Comparison of ENCODE assay signal across 12 mouse cellular contexts in the genomic region with DNA sequence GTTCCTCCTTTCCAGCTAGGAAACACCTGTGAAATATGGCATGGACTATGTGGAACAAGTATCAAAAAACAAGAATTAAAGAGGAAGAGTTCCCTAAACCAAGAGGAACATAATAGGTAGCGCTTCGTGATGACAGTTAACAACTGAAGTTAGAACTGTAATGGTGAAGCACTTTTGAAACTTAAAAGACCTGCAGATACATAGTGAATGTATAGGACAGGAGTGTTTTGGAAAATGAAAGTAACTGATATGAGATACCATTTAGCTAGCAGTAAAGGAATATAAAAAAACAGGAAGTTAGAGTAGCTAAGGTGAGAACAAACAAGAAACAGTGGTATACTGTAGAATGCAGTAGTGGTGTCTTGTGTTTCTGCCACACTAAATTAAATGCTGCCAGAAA. TPM values are rescaled to one million over a fixed set of nuclear protein-coding genes. Genes with fewer than 3 reads are reported as not detected.
A peak's percentile ranks its signal among the peaks of the same experiment; 100 is the strongest.
DNase-seq lines count a peak whose midpoint lies in the region; ATAC-seq and TF ChIP-seq lines count a peak whose summit lies in the region.
"Had no signal": no experiment of that assay in that cellular context is flagged by ENCODE, and none has a peak within 500 bp of the region (broad histone marks: within the 10 kb centered on the region; RNA-seq: fewer than 3 reads in every experiment).

No protein-coding gene starts in this region.

- no peak for DNase-seq in forebrain, embryonic 14.5 days (ENCODE audit: low spot score)
- no peak for DNase-seq in lung, adult 2 months
- DNase-seq in spleen, postnatal 14 days (ENCODE audit: low spot score in 2 of 2) = no peak
- no peak for DNase-seq in right cerebral cortex, postnatal 4 days
- DNase-seq: heart, postnatal 14 days had no signal

- H3K27me3 ChIP-seq in forebrain, embryonic 15.5 days = no peaks in the 10 kb centered on the region
- H3K27me3 ChIP-seq in forebrain, embryonic 14.5 days (replicated peaks; ENCODE audit: control insufficient read depth, insufficient read depth, low read length) = no peaks in the 10 kb centered on the region
- H3K27me3 ChIP-seq in lung, embryonic 15.5 days = no peaks in the 10 kb centered on the region
- no peaks in the 10 kb centered on the region for H3K27me3 ChIP-seq in embryonic facial prominence, embryonic 15.5 days
- no peaks in the 10 kb centered on the region for H3K27me3 ChIP-seq in myocyte (ENCODE audit: control insufficient read depth, insufficient read depth, insufficient read length)
- H3K27me3 ChIP-seq: midbrain, embryonic 12.5 days had no signal

- no peak overlapping the region for H3ac ChIP-seq in myocyte (ENCODE audit: control insufficient read depth, insufficient read length)

- no peaks in the 10 kb centered on the region for H3K36me3 ChIP-seq in forebrain, embryonic 15.5 days
- no peaks in the 10 kb centered on the region for H3K36me3 ChIP-seq in forebrain, embryonic 14.5 days (ENCODE audit: control insufficient read depth, insufficient read depth, low read length)
- H3K36me3 ChIP-seq in lung, embryonic 15.5 days = no peaks in the 10 kb centered on the region
- H3K36me3 ChIP-seq in embryonic facial prominence, embryonic 15.5 days = no peaks in the 10 kb centered on the region
- peaks cover 2% of the 10 kb centered on the region for H3K36me3 ChIP-seq in myocyte (ENCODE audit: control insufficient read depth, insufficient read depth)
- H3K36me3 ChIP-seq: limb, embryonic 10.5 days; midbrain, embryonic 12.5 days had no signal

- peak overlapping the region; percentile 15; the same call in 1 of the 2 replicates for H3K4me2 ChIP-seq in forebrain, embryonic 15.5 days (replicated peaks)
- H3K4me2 ChIP-seq in forebrain, embryonic 14.5 days (ENCODE audit: low read length) = no peak overlapping the region
- H3K4me2 ChIP-seq in lung, embryonic 15.5 days = peak overlapping the region; percentile 5; the same call in 1 of the 2 replicates
- no peak overlapping the region; the same call in 1 of the 2 replicates for H3K4me2 ChIP-seq in embryonic facial prominence, embryonic 15.5 days (replicated peaks)
- H3K4me2 ChIP-seq in myocyte (ENCODE audit: low read depth) = peak overlapping the region; percentile 72

- no peak for ATAC-seq in forebrain, embryonic 15.5 days (replicated peaks)
- no peak for ATAC-seq in forebrain, embryonic 14.5 days
- ATAC-seq in lung, embryonic 15.5 days (ENCODE audit: borderline replicate concordance, extremely low read depth, low FRiP score, low TSS enrichment) = no peak
- no peak for ATAC-seq in embryonic facial prominence, embryonic 15.5 days (ENCODE audit: insufficient number of reproducible peaks, low FRiP score, low TSS enrichment, low read depth)

- no peak overlapping the region for H3K27ac ChIP-seq in forebrain, embryonic 15.5 days (replicated peaks)
- H3K27ac ChIP-seq in forebrain, embryonic 14.5 days (ENCODE audit: low read depth, low read length) = no peak overlapping the region
- no peak overlapping the region for H3K27ac ChIP-seq in lung, embryonic 15.5 days
- no peak overlapping the region for H3K27ac ChIP-seq in embryonic facial prominence, embryonic 15.5 days (replicated peaks)
- H3K27ac ChIP-seq: limb, embryonic 10.5 days; midbrain, embryonic 12.5 days had no signal

- TF ChIP-seq CTCF in lung, adult 2 months (IDR thresholded peaks at IDR 0.05; ENCODE audit: insufficient read depth, low read length) = no peak

- TF ChIP-seq POLR2A in lung, adult 2 months (IDR thresholded peaks at IDR 0.05; ENCODE audit: borderline replicate concordance, extremely low read depth, low read depth, low read length) = no peak
- no peak for TF ChIP-seq POLR2A in myocyte (IDR thresholded peaks at IDR 0.05; ENCODE audit: insufficient read length, low read depth)

- H3K4me3 ChIP-seq in forebrain, embryonic 15.5 days = no peak overlapping the region
- H3K4me3 ChIP-seq in forebrain, embryonic 14.5 days (ENCODE audit: low read depth, low read length) = no peak overlapping the region
- no peak overlapping the region for H3K4me3 ChIP-seq in lung, embryonic 15.5 days
- H3K4me3 ChIP-seq in lung, adult 2 months (replicated peaks; ENCODE audit: extremely low read depth, low read depth, low read length) = no peak overlapping the region
- H3K4me3 ChIP-seq in embryonic facial prominence, embryonic 15.5 days (replicated peaks) = 0 out of 2 replicates have a peak overlapping the region, but pooled peaks have one; percentile 8
- peak overlapping the region; percentile 93 for H3K4me3 ChIP-seq in myocyte

- H3K9ac ChIP-seq in forebrain, embryonic 15.5 days (replicated peaks) = no peak overlapping the region
- no peak overlapping the region for H3K9ac ChIP-seq in forebrain, embryonic 14.5 days (ENCODE audit: low read length)
- no peak overlapping the region for H3K9ac ChIP-seq in lung, embryonic 15.5 days
- no peak overlapping the region for H3K9ac ChIP-seq in embryonic facial prominence, embryonic 15.5 days

- 94% methylated on average over 2 of the region's 2 CpGs for WGBS in forebrain, embryonic 15.5 days
- 96% methylated on average over 2 of the region's 2 CpGs for WGBS in forebrain, embryonic 14.5 days
- WGBS in lung, embryonic 15.5 days = 91% methylated on average over 2 of the region's 2 CpGs
- whole genome bisulfite sequencing in lung, adult 2 months = 64% methylated on average over 2 of the region's 2 CpGs
- 85% methylated on average over 2 of the region's 2 CpGs for WGBS in embryonic facial prominence, embryonic 15.5 days

- peaks cover 18% of the 10 kb centered on the region for H3K4me1 ChIP-seq in forebrain, embryonic 15.5 days
- H3K4me1 ChIP-seq in forebrain, embryonic 14.5 days (ENCODE audit: control insufficient read depth, insufficient read depth, low read length) = peaks cover 10% of the 10 kb centered on the region; the same call in 1 of the 2 replicates
- peaks cover 11% of the 10 kb centered on the region; the same call in 1 of the 2 replicates for H3K4me1 ChIP-seq in lung, embryonic 15.5 days
- H3K4me1 ChIP-seq in lung, adult 2 months (ENCODE audit: control insufficient read depth, insufficient read depth, low read length) = no peaks in the 10 kb centered on the region; the same call in 1 of the 2 replicates
- no peaks in the 10 kb centered on the region for H3K4me1 ChIP-seq in embryonic facial prominence, embryonic 15.5 days

- no peaks in the 10 kb centered on the region for H3K9me3 ChIP-seq in forebrain, embryonic 15.5 days
- H3K9me3 ChIP-seq in forebrain, embryonic 14.5 days (replicated peaks; ENCODE audit: control insufficient read depth, low read length) = no peaks in the 10 kb centered on the region
- no peaks in the 10 kb centered on the region for H3K9me3 ChIP-seq in lung, embryonic 15.5 days
- no peaks in the 10 kb centered on the region for H3K9me3 ChIP-seq in embryonic facial prominence, embryonic 15.5 days (replicated peaks)
- H3K9me3 ChIP-seq: limb, embryonic 10.5 days; midbrain, embryonic 12.5 days had no signal

- H3K79me2 ChIP-seq in myocyte (ENCODE audit: control insufficient read depth, insufficient read depth) = peaks cover 65% of the 10 kb centered on the region

TF ChIP-seq in myocyte, 11 proteins besides CTCF, POLR2A, EP300 and RAD21:
- TF ChIP-seq MAX (IDR thresholded peaks at IDR 0.05; ENCODE audit: low read depth) (no peak), TCF3 (IDR thresholded peaks at IDR 0.05; ENCODE audit: insufficient read length, low read depth) (no peak), USF1 (IDR thresholded peaks at IDR 0.05; ENCODE audit: low read depth) (no peak), E2F4 (IDR thresholded peaks at IDR 0.05; ENCODE audit: insufficient read depth) (no peak)

RNA-seq across cellular contexts. Expression of a gene that starts 1.9 kb away (rescaled TPM):
- 12.6 and 13.0 TPM in 2 replicates for polyA plus RNA-seq in forebrain, embryonic 15.5 days (2015; fragmentation: Nextera tagmentation; extraction: Ambion mirVana)
- 12.2 and 14.0 TPM in 2 replicates for polyA plus RNA-seq in forebrain, embryonic 14.5 days (2014; fragmentation: Nextera tagmentation; extraction: Ambion mirVana)
- polyA plus RNA-seq in lung, embryonic 15.5 days (2015; fragmentation: Nextera tagmentation; extraction: Ambion mirVana) = 20.9 and 21.5 TPM in 2 replicates
- 13.9 and 15.0 TPM in 2 replicates for polyA plus RNA-seq in lung, adult 2 months (2012; rRNA removed)
- polyA plus RNA-seq in embryonic facial prominence, embryonic 15.5 days (2015; fragmentation: Nextera tagmentation; extraction: Ambion mirVana) = 20.3 and 21.7 TPM in 2 replicates
- 16.1 TPM for polyA plus RNA-seq in myocyte (2012; fragmentation: generic; extraction: Trizol)

RNA-seq across cellular contexts. Expression of a gene that starts 7.7 kb away (rescaled TPM):
- not detected in 2 replicates for polyA plus RNA-seq in forebrain, embryonic 15.5 days (2015; fragmentation: Nextera tagmentation; extraction: Ambion mirVana)
- not detected in 2 replicates for polyA plus RNA-seq in forebrain, embryonic 14.5 days (2014; fragmentation: Nextera tagmentation; extraction: Ambion mirVana)
- not detected in 2 replicates for polyA plus RNA-seq in lung, embryonic 15.5 days (2015; fragmentation: Nextera tagmentation; extraction: Ambion mirVana)
- polyA plus RNA-seq in lung, adult 2 months (2012; rRNA removed) = not detected in 2 replicates
- polyA plus RNA-seq in embryonic facial prominence, embryonic 15.5 days (2015; fragmentation: Nextera tagmentation; extraction: Ambion mirVana) = not detected in 2 replicates
- not detected for polyA plus RNA-seq in myocyte (2012; fragmentation: generic; extraction: Trizol)
- polyA plus RNA-seq: cortical plate, adult 2 months; limb, embryonic 10.5 days; midbrain, embryonic 12.5 days had no signal

RNA-seq across cellular contexts. Expression of a gene that starts 20.0 kb away (rescaled TPM):
- polyA plus RNA-seq in forebrain, embryonic 15.5 days (2015; fragmentation: Nextera tagmentation; extraction: Ambion mirVana) = 18.0 and 21.1 TPM in 2 replicates
- polyA plus RNA-seq in forebrain, embryonic 14.5 days (2014; fragmentation: Nextera tagmentation; extraction: Ambion mirVana) = 12.5 TPM in 2 replicates
- polyA plus RNA-seq in lung, embryonic 15.5 days (2015; fragmentation: Nextera tagmentation; extraction: Ambion mirVana) = 17.4 and 18.9 TPM in 2 replicates
- polyA plus RNA-seq in lung, adult 2 months (2012; rRNA removed) = 5.7 and 7.5 TPM in 2 replicates
- polyA plus RNA-seq in embryonic facial prominence, embryonic 15.5 days (2015; fragmentation: Nextera tagmentation; extraction: Ambion mirVana) = 31.4 and 32.9 TPM in 2 replicates
- 4.5 TPM for polyA plus RNA-seq in myocyte (2012; fragmentation: generic; extraction: Trizol)

Comparison
In these comparisons a context has a peak if more than half of its experiments do, and no peak if none do; other contexts are left out.
1. H3K4me2 ChIP-seq: peak in forebrain, embryonic 15.5 days (single experiment), lung, embryonic 15.5 days (single experiment) and myocyte (single experiment); none in forebrain, embryonic 14.5 days (single experiment) and embryonic facial prominence, embryonic 15.5 days (single experiment).
2. H3K4me3 ChIP-seq: peak in embryonic facial prominence, embryonic 15.5 days (single experiment) and myocyte (single experiment); none in forebrain, embryonic 15.5 days (single experiment), forebrain, embryonic 14.5 days (single experiment), lung, embryonic 15.5 days (single experiment) and lung, adult 2 months (single experiment).